Mouse (Mus musculus): ENCODE measurements around the gene Klf16.

Gene Klf16

DNA sequence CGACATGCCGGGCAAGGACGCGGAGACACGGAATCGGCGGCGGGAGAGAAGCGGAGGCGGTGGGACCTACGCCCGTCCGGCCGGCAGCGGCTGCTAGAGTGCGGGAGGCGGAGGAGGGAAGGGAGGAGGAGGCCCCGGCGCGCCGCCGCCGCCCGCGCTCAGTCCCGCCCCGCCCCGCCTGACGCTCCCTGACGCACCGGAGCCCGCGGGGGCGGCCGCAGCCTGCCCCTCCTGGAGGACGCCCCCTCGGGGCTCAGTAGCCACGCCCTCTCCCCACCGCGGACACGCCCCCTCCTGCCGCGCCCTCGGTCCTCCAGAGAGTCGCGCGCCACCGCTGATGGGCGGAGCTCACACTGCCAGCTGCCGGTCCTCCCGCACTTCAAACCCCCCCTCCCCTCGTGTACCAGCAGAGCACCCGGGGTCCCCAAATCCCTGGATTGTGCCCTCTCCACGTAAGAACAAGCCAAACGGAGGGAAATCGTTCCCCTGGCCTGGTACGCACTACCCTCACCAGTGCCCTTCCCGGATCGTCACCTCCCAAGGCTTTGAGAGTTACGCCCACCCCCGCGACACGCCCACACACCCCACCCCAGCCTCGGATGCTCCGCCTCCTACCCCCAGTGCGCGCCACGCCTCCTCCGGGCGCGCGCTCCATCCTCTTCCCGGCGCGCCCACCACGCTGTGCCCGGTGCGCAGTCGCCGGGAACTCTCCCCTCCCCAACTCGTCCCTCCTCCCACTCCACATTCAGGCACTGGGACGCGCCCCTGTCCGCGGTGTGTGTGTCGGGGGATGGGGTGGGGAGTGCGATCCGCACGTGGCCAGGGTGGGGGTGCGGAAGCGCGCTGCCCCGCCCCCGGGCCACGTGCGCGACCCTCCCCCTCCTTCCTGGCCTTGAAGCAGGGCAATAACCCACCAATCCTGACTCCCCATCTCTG is at the start of gene Klf16:
Klf16 (minus strand) TSS at position 127 of the 936 bp plus-strand sequence.
- DNase-seq (ENCODE audit: low spot score), result peak; percentile 89

DNA sequence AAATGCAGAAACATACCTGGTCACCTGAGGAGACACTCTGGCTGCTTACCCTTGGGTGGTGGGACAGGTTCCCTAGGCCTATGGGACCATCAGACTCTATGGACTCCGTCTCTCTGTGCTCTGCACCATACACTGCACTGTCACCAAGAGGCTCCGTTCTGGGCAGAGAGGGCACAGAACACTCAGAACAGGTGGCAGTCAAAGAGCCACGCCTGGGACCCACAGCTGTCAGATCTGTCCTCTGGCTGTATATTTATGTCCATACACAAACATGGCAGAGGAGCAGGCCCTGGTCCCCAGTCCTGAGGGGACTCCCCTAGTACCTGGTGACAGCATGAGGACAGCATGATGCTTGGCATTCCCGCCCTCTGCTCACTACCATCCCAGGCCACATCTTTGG is 48.6 kb upstream of the Klf16 start:
- no peak for DNase-seq (ENCODE audit: low spot score)

DNA sequence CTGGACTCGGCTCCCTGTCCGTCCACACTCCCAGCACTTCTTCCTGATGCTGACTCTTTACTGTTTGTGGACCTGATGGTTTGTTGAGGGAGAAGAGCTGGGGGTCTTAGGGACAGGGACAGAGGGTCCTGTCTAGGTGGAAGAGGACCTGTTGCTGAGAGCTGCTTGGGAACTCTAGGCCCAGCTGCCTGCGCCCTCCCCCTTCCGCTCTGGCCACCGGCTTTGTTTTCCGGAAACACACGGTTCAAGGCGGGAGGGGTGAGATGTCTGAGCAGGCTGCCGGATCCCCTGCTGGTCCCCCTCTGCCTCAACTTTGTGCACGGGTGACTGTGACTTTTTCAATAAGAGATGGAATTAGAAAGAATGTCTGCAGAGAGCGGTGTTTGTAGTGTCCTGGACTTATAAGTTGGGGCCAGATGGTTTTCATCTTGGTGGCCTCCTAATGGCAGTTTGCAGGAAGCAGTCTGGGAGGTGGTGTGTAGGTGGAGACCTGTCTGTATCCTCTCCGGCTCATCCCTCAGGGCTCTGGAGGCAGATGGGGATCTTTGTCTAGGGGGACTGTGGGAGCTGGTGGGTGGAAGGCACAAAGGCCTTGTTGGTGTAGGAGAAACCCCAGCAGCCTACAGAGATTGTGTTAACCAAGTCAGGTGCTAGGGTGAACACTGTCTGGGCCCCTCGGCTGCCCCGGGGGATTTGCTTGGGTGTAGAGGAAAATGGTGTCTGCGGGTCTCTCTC is 46.5 kb upstream of the Klf16 start:
- DNase-seq (ENCODE audit: low spot score), result no peak

DNA sequence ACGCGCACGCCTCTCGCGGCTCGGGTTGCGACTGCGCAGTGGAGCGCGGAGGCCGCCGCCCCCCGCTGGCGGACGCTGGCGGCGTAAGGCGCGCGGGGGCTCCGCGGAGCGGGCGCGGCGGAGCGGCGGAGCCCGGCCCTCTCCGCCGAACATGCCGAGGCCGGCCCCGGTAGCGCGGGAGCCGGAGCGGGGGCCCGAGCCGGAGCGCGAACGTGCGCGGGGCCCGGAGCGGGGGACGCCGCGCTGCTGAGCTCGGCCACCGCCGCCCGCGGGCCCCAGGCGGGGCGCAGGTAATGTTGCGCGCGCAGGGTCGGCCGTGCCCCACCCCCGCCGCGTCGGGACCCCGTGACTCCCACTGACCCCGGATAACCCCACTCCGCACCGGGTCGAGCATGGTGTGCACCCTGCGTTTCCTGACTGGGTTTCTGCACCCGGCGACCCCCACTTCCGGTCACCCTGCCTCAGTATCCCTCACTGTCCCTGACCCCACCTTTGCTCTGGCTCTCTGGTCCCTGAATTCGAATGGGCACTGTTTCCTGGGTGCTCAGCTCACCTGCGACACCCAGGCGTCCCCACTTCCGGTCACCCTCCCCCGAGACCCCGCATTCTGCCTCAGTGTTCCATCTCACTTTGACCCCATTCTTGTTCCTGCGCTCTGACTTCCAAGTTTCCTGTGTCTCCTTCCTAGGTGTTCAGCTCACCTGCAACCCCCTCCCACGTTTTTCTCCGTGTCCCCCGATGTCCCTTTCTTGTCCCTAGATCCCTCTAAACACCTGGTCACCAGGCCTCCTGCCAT is 45.7 kb upstream of the Klf16 start, which contains the start of gene Csnk1g2:
Csnk1g2 (plus strand) TSS at position 178 of the 796 bp plus-strand sequence.
- DNase-seq (ENCODE audit: low spot score), result no peak

DNA sequence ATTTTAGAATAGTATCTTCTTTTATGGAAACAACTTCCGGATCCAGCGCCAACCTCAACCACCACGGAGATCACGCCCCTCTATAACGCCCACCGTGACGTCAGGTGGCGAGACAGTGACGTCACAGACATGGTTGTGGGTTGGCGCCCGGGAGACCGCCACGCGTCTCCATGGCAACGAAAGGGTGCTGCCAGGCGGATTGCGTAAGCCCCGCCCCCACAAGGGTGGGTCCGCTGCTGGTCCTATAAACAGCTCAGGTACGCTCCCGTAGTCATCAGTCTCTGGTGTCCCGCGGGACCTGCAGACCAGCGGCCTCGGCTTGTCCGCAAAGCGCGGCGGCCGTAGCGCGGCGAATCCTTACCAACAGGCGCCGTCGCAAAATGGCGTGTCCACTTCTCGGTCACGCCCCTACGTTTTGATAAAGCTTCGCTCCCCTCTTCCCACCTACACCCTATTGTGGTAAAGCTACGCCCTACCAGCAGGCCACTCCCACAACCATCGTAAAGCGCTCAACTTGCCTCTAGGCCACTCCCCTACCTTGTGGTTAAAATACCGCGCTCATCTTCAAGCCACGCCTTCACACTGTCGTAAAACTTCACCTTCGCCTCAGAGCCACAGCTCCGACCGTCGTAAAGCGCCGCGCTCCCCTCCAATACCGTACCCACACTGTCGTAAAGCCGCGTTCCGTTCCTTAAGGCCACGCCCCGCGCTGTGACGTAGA is 45.0 kb upstream of the Klf16 start:
- peak; percentile 99 for DNase-seq (ENCODE audit: low spot score)

DNA sequence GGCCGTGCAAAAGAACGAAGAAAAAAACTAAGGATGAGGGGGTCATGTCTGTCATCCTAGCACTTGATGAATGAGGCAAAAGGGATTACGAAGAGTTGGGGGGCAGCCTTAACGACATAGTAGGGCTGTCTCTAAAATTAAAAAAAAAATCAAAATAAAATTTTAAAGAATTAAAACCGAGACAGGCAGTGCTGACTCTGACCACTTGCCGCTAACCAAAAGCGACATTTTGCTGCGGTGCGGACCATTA is 44.5 kb upstream of the Klf16 start:
- no peak for DNase-seq (ENCODE audit: low spot score)

DNA sequence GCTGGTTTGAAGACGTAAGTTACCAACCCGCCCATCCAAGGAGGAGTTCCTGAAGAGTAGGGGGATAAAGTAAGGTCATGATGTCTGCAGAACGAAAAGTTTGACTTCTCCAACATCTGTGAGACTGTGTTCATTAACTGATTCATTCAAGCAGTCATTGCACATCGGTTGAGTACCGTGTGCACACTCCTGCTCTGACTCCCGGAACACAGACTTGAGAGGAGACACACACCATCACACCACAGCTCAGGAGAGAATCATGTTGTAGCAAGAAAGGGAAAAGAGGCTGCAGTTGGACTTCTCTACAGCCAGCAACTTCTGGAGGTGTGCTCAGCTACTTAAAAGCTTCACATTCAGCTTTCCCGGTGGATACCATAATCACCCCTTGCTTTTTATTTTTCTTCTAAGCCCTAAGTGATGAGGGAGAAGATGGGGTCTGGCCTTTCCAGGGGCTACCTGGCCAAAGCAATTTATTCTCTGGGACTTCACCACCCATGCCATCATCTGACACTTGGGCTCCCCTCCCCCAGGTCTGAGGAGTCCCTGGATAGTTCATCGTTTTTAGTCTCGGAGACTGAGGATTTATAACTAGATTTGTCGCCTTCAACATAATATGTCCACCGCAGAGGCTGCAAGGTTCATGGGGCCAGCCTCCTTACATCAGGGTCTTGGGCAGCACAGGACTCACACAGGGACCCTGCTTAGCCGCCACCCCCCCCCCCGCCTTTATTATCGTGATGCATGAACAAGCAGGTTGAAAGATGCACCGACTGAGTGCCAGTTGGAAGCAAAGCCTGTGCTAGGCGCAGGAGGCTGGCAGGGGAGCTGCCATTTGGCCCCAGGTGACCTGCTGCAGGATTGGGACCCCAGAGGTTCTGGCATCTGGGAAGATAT is 43.9 kb upstream of the Klf16 start:
- DNase-seq (ENCODE audit: low spot score), result no peak

DNA sequence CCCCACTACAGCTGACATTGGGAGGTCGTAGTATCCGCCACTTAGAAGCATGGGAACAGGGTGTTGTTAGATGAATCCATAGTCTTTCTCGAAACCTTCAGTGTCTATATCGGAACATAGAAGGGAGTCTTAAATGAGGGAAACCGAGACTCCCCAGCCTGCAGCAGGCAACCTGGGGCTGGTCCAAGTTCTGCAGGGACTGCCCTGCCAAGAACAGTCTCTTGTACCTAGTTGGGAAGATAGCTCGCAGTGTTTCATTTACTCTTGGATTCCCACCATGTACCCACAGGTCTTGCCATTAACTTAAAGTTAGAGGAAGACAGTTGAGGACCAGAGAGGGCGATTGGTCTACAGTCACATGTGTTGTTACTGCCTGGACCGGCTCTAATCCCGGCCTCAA is 43.2 kb upstream of the Klf16 start:
- DNase-seq (ENCODE audit: low spot score), result no peak

DNA sequence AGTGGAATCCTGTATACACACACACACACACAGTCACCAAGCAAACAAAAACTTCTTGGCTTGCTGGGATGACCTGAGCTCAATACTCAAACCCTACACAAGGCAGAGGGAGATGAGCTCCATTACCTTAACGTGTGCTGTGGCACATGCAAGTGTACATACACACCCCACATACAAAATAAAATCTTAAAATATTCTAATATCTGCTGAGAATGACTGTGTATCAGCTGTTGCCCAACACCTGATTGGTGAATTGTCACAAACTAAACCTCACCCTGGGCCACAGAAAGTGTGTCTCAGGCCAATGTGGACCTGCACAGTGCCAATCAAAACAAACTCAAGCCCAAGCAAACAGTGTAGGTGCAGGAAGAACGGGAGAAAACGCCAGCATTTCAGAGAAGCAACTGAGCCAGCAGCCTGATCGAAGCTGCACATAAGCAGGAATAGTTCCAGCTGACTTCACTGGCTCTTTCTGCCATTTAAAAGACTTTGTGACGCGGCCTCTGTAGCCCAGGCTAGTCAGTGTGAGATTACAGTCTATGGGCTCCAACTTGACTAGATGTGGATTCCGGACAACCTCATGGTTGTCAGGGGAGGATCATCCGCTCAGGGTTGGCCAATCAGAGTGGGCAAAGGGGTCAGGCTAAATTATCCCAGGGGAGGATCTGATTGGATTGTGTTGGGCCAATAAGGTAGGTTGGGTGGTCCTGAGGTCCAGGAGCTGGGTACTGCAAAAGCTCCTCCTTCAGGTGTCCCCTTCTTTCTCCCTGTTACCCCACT is 42.5 kb upstream of the Klf16 start:
- DNase-seq (ENCODE audit: low spot score), result no peak

DNA sequence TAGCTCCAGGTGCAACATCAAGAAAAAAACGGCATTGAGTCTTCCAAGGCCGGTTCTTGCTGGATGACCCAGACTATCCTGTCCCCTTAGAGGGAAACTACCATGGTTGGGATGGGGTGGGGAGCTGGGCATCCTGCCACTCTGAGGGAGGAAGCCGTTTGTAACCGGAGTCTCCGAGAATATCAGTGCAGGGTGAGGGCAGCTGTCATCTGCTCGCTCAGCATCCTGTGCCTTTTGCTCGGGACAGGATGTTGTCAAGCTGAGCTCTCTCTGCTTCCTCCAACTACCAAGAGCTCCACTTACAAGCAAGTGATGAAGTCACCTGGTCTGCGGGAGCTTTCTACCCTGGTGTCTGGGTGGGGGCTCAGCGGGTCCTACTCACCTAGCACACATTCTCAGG is 41.1 kb upstream of the Klf16 start:
- no peak for DNase-seq (ENCODE audit: low spot score)

DNA sequence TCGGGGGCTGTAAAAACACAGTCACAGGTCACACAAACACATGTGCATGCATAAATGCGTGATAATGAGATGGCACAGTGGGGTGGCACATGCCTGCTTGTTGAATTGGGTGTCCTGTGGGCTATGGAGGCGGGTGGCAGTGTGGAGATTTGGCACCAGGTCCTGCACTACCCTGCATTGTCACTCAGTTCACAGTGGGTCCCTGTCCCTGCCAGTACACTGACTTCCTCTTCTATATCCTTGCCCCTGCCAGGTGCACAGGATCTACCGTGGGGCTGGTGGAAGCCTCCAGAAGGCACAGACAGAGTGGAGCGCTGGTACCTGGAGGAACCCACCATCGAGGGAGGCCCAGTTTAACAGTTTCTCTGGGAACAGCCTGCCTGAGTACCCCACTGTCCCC is 37.2 kb upstream of the Klf16 start:
- DNase-seq (ENCODE audit: low spot score), result no peak

DNA sequence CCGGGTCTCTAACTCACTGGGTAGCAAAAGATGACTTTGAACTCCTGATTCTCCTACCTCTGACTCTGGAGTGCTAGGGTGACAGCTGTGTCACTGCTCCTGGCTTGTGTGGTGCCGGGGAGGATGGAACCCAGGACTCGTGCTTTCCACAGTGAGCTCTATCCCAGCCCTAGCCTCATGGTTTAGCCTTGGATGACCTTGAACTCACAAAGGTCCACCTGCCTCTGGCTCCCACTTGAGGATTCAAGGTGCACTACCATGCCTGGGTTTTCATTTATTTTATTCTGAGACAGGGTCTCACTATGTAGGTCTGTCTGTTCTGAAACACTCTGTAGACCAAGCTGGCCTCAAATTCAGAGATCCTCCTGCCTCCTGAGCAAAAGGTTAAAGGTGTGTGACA is 36.7 kb upstream of the Klf16 start:
- DNase-seq (ENCODE audit: low spot score), result no peak

DNA sequence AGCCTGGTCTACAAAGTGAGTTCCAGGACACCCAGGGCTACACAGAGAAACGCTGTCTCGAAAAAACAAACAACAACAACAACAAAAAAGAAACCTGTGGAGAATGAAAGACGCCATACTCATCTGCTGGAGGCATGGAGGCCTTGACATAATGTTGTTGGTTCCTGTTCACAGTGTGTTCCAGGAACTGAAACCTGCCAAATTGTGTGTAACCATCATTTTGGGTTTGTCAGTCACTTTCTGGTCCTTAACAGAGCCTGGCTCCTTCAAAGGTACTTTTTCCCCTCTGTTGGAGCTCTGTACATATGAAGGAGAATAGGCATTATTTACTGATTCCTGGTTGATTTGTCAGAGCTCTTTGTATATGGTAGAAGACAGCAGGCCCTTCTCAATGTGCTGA is 34.8 kb upstream of the Klf16 start:
- DNase-seq (ENCODE audit: low spot score), result no peak

DNA sequence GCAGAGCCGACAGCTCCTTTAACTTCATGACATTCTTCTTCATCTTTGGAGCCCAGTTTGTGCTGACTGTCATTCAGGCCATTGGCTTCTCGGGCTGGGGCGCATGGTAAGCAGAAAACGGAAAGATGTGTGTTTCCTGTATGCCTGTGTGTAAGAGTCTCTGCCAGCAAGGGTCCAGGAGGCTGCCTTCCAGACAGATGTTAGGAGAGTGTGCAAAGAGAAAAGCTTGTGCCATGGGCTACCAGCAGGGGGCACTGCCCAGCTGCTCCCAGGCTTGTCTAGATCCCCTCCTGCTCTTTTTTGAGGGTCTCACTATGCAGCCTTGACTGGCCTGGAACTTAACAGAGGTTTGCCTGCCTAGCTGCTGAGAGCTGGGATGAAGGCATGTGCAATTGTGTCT is 33.9 kb upstream of the Klf16 start:
- DNase-seq (ENCODE audit: low spot score), result no peak

DNA sequence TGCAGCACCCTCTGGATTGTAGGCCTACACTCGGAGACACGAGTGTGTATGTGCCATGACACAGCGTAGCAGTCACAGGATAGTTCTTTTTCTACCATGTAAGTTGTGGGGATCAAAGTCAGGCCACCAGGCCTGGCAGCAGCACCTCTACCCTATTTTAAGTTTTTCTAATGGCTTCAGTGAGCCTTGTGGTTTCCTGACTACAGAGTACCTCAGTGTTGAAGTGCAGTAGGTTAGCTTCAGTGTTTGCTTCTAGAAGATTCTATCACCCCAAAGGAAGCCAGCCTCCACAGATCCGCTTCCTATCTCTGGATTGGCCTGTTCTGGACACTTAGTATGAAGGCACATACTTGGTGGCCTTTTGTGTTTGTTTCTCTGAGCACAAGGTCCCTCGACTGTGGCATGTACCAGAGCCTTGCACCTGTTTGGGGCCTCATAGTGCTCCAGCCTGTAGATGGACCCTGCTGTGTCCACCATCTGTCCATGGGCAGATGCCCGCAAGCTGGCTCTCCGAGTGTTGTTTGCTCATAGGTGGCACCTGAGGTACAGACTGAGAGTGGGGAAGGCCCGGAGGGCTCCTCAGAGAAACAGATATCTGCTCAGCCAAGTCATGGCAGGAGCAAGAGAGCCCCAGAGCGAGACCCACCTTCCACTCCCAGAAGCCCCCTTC is 33.1 kb upstream of the Klf16 start:
- no peak for DNase-seq (ENCODE audit: low spot score)

DNA sequence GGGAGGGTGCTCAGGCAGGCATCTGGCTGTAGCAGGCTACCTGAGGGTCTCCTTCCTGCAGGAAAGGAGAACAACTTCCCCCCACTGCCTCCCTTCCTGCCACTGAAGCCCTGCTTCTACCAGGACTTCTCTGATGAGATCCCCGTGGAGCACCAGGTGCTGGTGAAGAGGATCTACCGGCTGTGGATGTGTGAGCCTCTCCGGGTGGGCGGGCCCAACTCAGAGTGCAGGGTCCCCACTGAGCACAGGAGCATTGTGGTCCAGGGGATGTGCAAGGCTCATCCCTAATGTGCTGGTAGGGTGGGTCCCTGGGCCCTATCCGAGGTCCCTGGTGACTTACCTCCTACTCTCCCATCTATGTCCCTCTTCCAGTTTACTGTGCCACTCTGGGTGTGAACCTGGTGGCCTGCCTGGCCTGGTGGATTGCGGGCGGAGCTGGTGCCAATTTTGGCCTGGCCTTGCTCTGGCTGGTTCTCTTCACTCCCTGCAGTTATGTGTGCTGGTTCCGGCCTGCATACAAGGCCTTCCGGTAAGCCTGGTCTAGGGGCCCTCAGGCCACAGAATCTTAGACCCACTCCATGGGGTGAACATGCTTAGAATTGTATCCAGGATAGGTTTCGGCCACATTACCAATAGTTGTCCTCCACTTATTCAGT is 32.3 kb upstream of the Klf16 start:
- no peak for DNase-seq (ENCODE audit: low spot score)

DNA sequence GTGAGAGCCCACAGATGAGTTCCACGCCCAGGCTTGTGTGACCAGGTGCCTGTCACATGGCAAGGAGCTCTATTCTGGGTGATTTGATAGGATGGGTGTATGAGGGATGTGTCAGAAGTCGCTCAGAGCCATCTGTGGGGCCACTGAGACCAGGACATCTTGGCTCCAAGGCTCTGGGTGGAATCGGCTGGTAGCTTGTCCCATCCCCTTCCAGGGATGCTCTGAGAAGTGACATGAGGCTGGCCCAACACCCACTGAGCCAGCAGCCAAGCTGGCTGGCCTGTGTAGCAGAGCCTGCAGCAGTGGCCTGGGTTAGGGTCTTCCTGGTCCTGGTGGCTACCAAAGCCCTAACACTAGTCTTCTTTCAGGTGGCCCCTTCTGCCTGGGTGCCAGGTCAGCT is 31.3 kb upstream of the Klf16 start:
- DNase-seq (ENCODE audit: low spot score), result no peak

DNA sequence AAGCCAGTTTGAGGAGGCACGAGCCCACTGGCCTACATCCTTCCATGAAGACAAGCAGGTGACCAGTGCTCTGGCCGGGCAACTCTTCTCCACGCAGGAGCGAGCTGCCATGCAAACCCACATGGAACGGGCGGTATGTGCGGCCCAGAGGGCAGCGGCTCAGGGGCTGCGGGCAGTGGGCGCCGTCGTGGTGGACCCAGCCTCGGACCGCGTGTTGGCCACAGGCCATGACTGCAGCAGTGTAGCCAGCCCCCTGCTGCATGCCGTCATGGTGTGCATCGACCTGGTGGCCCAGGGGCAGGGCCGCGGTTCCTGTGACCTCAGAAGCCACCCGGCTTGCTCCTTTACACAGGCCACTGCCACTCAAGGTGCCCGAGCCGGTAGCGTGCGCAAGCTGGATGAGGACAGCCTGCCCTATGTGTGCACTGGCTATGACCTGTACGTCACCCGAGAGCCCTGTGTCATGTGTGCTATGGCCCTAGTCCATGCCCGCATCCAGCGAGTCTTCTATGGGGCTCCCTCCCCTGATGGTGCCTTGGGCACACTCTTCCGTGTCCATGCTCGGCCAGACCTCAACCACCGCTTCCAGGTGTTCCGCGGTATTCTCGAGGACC is 29.7 kb upstream of the Klf16 start:
- DNase-seq (ENCODE audit: low spot score), result no peak

DNA sequence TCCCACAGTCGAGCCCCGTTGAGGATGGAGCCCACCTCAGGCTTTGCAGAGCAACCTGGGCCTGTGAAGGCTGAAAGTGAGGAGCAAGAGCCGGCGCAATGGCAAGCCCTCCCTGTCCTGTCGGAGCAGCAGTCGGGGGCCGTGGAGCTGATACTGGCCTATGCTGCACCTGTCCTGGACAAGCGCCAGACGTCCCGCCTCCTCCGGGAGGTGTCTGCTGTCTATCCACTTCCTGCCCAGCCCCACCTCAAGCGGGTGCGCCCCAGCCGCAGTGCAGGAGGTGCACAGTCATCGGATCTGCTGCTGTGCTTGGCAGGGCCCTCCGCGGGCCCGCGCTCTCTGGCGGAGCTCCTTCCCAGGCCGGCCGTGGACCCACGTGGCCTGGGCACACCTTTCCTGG is 29.2 kb upstream of the Klf16 start:
- no peak for DNase-seq (ENCODE audit: low spot score)
